8 mouse cellular contexts compared by ENCODE assay signal in genomic region chrX:102644573-102644951, GRCm38 (mm10). TPM values are rescaled to one million over a fixed set of nuclear protein-coding genes. Genes with fewer than 3 reads are reported as not detected.
DNase-seq lines count a peak whose midpoint lies in the region; ATAC-seq and TF ChIP-seq lines count a peak whose summit lies in the region.

No protein-coding gene starts in this region.

- H3K27me3 ChIP-seq in E14TG2a.4 (ENCODE audit: insufficient read depth, low read length) = peaks cover 15% of the 10 kb centered on the region; the same call in 1 of the 2 replicates
- peaks cover 36% of the 10 kb centered on the region; the same call in 1 of the 2 replicates for H3K27me3 ChIP-seq in hindbrain, embryonic 13.5 days
- no peaks in the 10 kb centered on the region for H3K27me3 ChIP-seq in lung, postnatal 0 days (replicated peaks; ENCODE audit: insufficient read depth, low read length)
- H3K27me3 ChIP-seq in stomach, embryonic 16.5 days (ENCODE audit: control insufficient read depth, insufficient read depth, low read length) = peaks cover 15% of the 10 kb centered on the region; the same call in 1 of the 2 replicates

- DNase-seq in gastrocnemius, adult 2 months = peak; percentile 51
- DNase-seq in gastrocnemius, adult 18-20 months (ENCODE audit: low spot score) = no peak
- peak; percentile 28 for DNase-seq in embryo, embryonic 11 days
- peak; percentile 24 for DNase-seq in lung, postnatal 0 days (ENCODE audit: low spot score)
- DNase-seq in right cerebral cortex, postnatal 4 days = no peak

- no peak for TF ChIP-seq EP300 in lung, postnatal 0 days (IDR thresholded peaks at IDR 0.05)

- H3K4me3 ChIP-seq in gastrocnemius, adult 2 months = peak overlapping the region; percentile 84
- H3K4me3 ChIP-seq in E14TG2a.4 (replicated peaks; ENCODE audit: low read length) = peak overlapping the region; percentile 78
- peak overlapping the region; percentile 55 for H3K4me3 ChIP-seq in hindbrain, embryonic 13.5 days
- H3K4me3 ChIP-seq in lung, postnatal 0 days (ENCODE audit: low read depth, low read length) = peak overlapping the region; percentile 50
- H3K4me3 ChIP-seq in stomach, embryonic 16.5 days (replicated peaks; ENCODE audit: low read length) = peak overlapping the region; percentile 58

- intact Hi-C loops in gastrocnemius, adult 2 months (cut with DNase I) = no loop called here

- no peaks in the 10 kb centered on the region for H3K36me3 ChIP-seq in E14TG2a.4 (ENCODE audit: insufficient read depth, low read length)
- no peaks in the 10 kb centered on the region for H3K36me3 ChIP-seq in hindbrain, embryonic 13.5 days
- no peaks in the 10 kb centered on the region for H3K36me3 ChIP-seq in lung, postnatal 0 days (ENCODE audit: insufficient read depth, low read length)
- H3K36me3 ChIP-seq in stomach, embryonic 16.5 days (ENCODE audit: control insufficient read depth, insufficient read depth, low read length) = no peaks in the 10 kb centered on the region

- H3K4me2 ChIP-seq in hindbrain, embryonic 13.5 days = peak overlapping the region; percentile 61
- peak overlapping the region; percentile 59 for H3K4me2 ChIP-seq in lung, postnatal 0 days (replicated peaks; ENCODE audit: low read depth, low read length)
- peak overlapping the region; percentile 59 for H3K4me2 ChIP-seq in stomach, embryonic 16.5 days (ENCODE audit: low read depth, low read length)

- H3K27ac ChIP-seq in gastrocnemius, adult 2 months = peak overlapping the region; percentile 91
- H3K27ac ChIP-seq in hindbrain, embryonic 13.5 days = no peak overlapping the region
- H3K27ac ChIP-seq in lung, postnatal 0 days (ENCODE audit: low read length) = peak overlapping the region; percentile 52
- H3K27ac ChIP-seq in stomach, embryonic 16.5 days (ENCODE audit: low read length) = no peak overlapping the region

- peak; percentile 69 for ATAC-seq in hindbrain, embryonic 13.5 days (ENCODE audit: low FRiP score)
- ATAC-seq in lung, postnatal 0 days = peak; percentile 34
- ATAC-seq in stomach, embryonic 16.5 days (ENCODE audit: insufficient read depth, low FRiP score) = no peak

- TF ChIP-seq CTCF in gastrocnemius, adult 2 months (IDR thresholded peaks at IDR 0.05) = no peak
- no peak for TF ChIP-seq CTCF in E14TG2a.4 (conservative IDR thresholded peaks at IDR 0.05; ENCODE audit: low read length)
- no peak for TF ChIP-seq CTCF in lung, postnatal 0 days (IDR thresholded peaks at IDR 0.05)

- H3K9ac ChIP-seq in hindbrain, embryonic 13.5 days = 0 out of 2 replicates have a peak overlapping the region, but pooled peaks have one; percentile 62
- H3K9ac ChIP-seq in lung, postnatal 0 days (replicated peaks; ENCODE audit: low read depth) = 0 out of 2 replicates have a peak overlapping the region, but pooled peaks have one; percentile 8
- peak overlapping the region; percentile 74 for H3K9ac ChIP-seq in stomach, embryonic 16.5 days (ENCODE audit: low read length)

- H3K4me1 ChIP-seq in E14TG2a.4 (replicated peaks; ENCODE audit: low read depth, low read length) = no peaks in the 10 kb centered on the region
- peaks cover 6% of the 10 kb centered on the region for H3K4me1 ChIP-seq in hindbrain, embryonic 13.5 days (replicated peaks)
- no peaks in the 10 kb centered on the region for H3K4me1 ChIP-seq in lung, postnatal 0 days (ENCODE audit: insufficient read depth, low read depth, low read length)
- no peaks in the 10 kb centered on the region for H3K4me1 ChIP-seq in stomach, embryonic 16.5 days (ENCODE audit: control insufficient read depth, insufficient read depth, low read length)

- no peaks in the 10 kb centered on the region for H3K9me3 ChIP-seq in E14TG2a.4 (ENCODE audit: low read length)
- no peaks in the 10 kb centered on the region for H3K9me3 ChIP-seq in hindbrain, embryonic 13.5 days
- no peaks in the 10 kb centered on the region for H3K9me3 ChIP-seq in lung, postnatal 0 days (ENCODE audit: low read length)
- no peaks in the 10 kb centered on the region for H3K9me3 ChIP-seq in stomach, embryonic 16.5 days (replicated peaks; ENCODE audit: control insufficient read depth, low read length)

- 8% methylated on average over 8 of the region's 8 CpGs for WGBS in hindbrain, embryonic 13.5 days
- WGBS in lung, postnatal 0 days = 16% methylated on average over 8 of the region's 8 CpGs
- 16% methylated on average over 8 of the region's 8 CpGs for WGBS in stomach, embryonic 16.5 days

RNA-seq across cellular contexts. Expression of gene Phka1, which starts 0.5 kb away (rescaled TPM):
- total RNA-seq in gastrocnemius, adult 2 months (2021) = 100 to 1,000 TPM; 366 to 727 TPM
- total RNA-seq in gastrocnemius, adult 18-20 months (2021) = 100 to 1,000 TPM; 496 to 527 TPM
- polyA plus RNA-seq in hindbrain, embryonic 13.5 days (2015; fragmentation: Nextera tagmentation; extraction: Ambion mirVana) = 6.8 and 6.9 TPM in 2 replicates
- polyA plus RNA-seq in lung, postnatal 0 days (2015; fragmentation: Nextera tagmentation; extraction: Ambion mirVana) = 4.5 and 5.6 TPM in 2 replicates
- polyA plus RNA-seq in stomach, embryonic 16.5 days (2015; fragmentation: Nextera tagmentation; extraction: Ambion mirVana) = 7.0 and 8.2 TPM in 2 replicates

RNA-seq across cellular contexts. Expression of gene Gm3880, which starts 42.2 kb away (rescaled TPM):
- not detected for total RNA-seq in gastrocnemius, adult 2 months (2021)
- total RNA-seq in gastrocnemius, adult 18-20 months (2021) = not detected
- polyA plus RNA-seq in hindbrain, embryonic 13.5 days (2015; fragmentation: Nextera tagmentation; extraction: Ambion mirVana) = not detected in 2 replicates
- not detected in 2 replicates for polyA plus RNA-seq in lung, postnatal 0 days (2015; fragmentation: Nextera tagmentation; extraction: Ambion mirVana)
- polyA plus RNA-seq in stomach, embryonic 16.5 days (2015; fragmentation: Nextera tagmentation; extraction: Ambion mirVana) = not detected in 2 replicates

Comparison
In these comparisons a context has a peak if more than half of its experiments do, and no peak if none do; other contexts are left out.
1. DNase-seq: peak in gastrocnemius, adult 2 months (single experiment), embryo, embryonic 11 days (single experiment) and lung, postnatal 0 days (single experiment); none in gastrocnemius, adult 18-20 months (single experiment) and right cerebral cortex, postnatal 4 days (single experiment).
2. H3K27ac ChIP-seq: peak in gastrocnemius, adult 2 months (single experiment) and lung, postnatal 0 days (single experiment); none in hindbrain, embryonic 13.5 days (single experiment) and stomach, embryonic 16.5 days (single experiment).
3. H3K9ac ChIP-seq: peak in every context shown above with its lines; median percentile 74 in stomach, embryonic 16.5 days; 62 in hindbrain, embryonic 13.5 days; 8 in lung, postnatal 0 days.
4. Peak in every context shown above with its lines, with median percentiles within 50 percentile points of each other: H3K4me3 ChIP-seq and H3K4me2 ChIP-seq.